Mouse (Mus musculus) stomach, embryonic 14.5 days (tissue): ENCODE results near the gene Cpa4. TPM values are rescaled to one million over a fixed set of nuclear protein-coding genes. Genes with fewer than 3 reads are reported as not detected.
A peak's percentile ranks its signal among the peaks of the same experiment; 100 is the strongest.

ENCODE experiments used
- ATAC-seq: fragments of 200-750 bp; cut with Nextera tagmentation; 2 replicates; pipeline ENCODE4 v1.8.0; 2017; ENCODE audit warnings: low read depth, moderate TSS enrichment; ENCODE audit not compliant: insufficient number of reproducible peaks, insufficient read depth, low FRiP score
- H3K27ac ChIP-seq: fragments of 300-500 bp; sonication (generic); 2 replicates; pipeline ENCODE4 v1.5.1; 2014; ENCODE audit warnings: mild to moderate bottlenecking, low read length, moderate library complexity, mixed read lengths
- H3K27me3 ChIP-seq: fragments of 300-500 bp; sonication (generic); 2 replicates; pipeline ENCODE4 v1.6.1; 2014; ENCODE audit warnings: low read length, control low read depth, mixed read lengths; ENCODE audit not compliant: control insufficient read depth, insufficient read depth
- H3K36me3 ChIP-seq: fragments of 300-500 bp; sonication (generic); 2 replicates; pipeline ENCODE4 v1.6.1; 2014; ENCODE audit warnings: mild to moderate bottlenecking, control low read depth, low read length, moderate library complexity, mixed read lengths; ENCODE audit not compliant: control insufficient read depth, insufficient read depth
- H3K4me1 ChIP-seq: fragments of 300-500 bp; sonication (generic); 2 replicates; pipeline ENCODE4 v1.6.1; 2014; ENCODE audit warnings: low read length, control low read depth, mixed read lengths; ENCODE audit not compliant: control insufficient read depth, insufficient read depth
- H3K4me2 ChIP-seq: fragments of 300-500 bp; sonication (generic); replicated peaks from 2 replicates; pipeline ENCODE4 v1.6.1; 2014; ENCODE audit warnings: low read depth, low read length, control low read depth
- H3K4me3 ChIP-seq: fragments of 300-500 bp; sonication (generic); 2 replicates; pipeline ENCODE4 v1.5.1; 2014; ENCODE audit warnings: low read depth, low read length, control low read depth
- H3K9ac ChIP-seq: fragments of 300-500 bp; sonication (generic); replicated peaks from 2 replicates; pipeline ENCODE4 v1.6.1; 2014; ENCODE audit warnings: low read depth, mild to moderate bottlenecking, control low read depth, low read length, moderate library complexity, mixed read lengths
- H3K9me3 ChIP-seq: fragments of 300-500 bp; sonication (generic); 2 replicates; pipeline ENCODE4 v1.6.1; 2016; ENCODE audit warnings: low read depth, low read length, control low read depth; ENCODE audit not compliant: control insufficient read depth
- WGBS: fragments of 180-500 bp; shearing (Covaris S2); extraction: QIAGEN DNeasy Blood & Tissue Kit; methylation state at CpG from one replicate; pipeline ENCODE4 v1.1.7; 2014; 5-methylcytosine and 5-hydroxymethylcytosine counted together
- polyA plus RNA-seq: library from polyadenylated mRNA; unstranded; fragments of >200 nt; fragmentation: Nextera tagmentation; extraction: Ambion mirVana; gene quantifications from 2 replicates; pipeline ENCODE4 v1.2.1, GENCODE M21; 2014

Cpa4 gene
- polyA plus RNA-seq, 1 experiment from 2014 or later, result 0.49 TPM

DNA sequence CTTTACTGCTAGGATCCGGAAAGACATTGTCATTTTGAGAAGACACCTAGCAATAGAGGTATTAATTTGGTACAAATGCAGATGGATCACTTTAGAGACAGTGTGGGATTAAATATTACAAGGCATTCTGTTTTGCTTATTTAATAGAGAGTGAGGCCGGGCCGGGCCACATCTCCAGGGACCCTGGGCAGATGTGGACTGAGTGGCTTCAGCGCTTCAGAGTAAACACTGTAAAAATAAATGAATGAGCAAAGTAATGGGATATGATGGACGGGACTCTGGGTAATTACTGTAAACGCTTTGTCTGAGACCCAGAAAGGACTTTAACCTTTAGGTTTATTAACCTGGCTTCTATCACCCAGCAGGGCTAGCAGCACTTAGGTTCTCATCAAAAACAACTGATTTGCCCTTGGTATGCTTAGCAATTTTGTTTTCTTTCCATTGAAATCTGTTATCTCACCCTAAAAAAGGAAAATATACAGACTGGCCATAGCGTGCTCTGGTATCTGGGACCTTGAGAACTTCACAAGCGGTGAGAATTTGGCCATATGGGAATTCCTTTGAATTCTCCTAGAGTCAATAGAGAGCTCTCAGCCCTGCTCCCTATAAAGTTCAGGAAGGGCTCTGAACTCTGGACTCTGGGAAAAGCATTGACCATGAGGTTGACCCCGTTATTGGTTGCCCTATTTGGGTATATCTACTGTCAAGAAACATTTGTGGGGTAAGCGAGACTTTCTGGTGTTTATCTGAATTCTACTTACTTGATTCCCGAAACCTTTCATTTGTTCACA, 27.0 kb upstream of the Cpa4 start, which contains the start of gene Cpa2:
TSS of gene Cpa2 (plus strand) at position 574 of the 791 bp plus-strand sequence.
- Histone ChIP-seq H3K9me3 (no peaks in the 10 kb centered on the region), H3K4me3 (no peak within 1 kb of the TSS), H3K4me1 (peaks cover 10% of the 10 kb centered on the region), H3K27ac (peak within 1 kb of the TSS; percentile 34; the same call in 1 of the 2 replicates), H3K4me2 (no peak within 1 kb of the TSS), H3K9ac (no peak within 1 kb of the TSS), H3K27me3 (no peaks in the 10 kb centered on the region), H3K36me3 (no peaks in the 10 kb centered on the region)
- no peak for ATAC-seq
- 57% methylated on average over 11 of the region's 11 CpGs for WGBS

DNA sequence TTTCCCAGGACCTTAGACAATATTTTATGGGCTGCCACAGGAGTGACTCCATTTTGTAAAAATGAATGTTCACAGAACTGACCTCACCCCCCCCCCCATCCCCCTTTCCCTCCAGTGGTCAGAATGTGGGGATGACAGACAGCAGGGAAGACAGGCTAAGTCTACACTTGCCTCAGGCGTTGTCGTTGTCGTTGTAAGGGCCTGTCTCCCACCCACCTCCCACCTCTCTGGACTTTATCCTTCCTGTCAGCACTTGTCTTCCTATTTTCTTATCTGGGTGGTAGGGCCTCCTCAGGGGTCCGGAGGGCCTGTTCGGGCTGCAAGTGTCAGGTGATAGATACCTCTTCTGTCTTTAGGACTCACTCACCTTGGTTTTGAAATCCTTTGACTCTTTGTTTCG, 25.9 kb upstream of the Cpa4 start:
- Histone ChIP-seq H3K9me3 (no peaks in the 10 kb centered on the region), H3K9ac (no peak overlapping the region), H3K27me3 (no peaks in the 10 kb centered on the region), H3K4me3 (no peak overlapping the region), H3K36me3 (no peaks in the 10 kb centered on the region), H3K4me1 (peaks cover 15% of the 10 kb centered on the region), H3K27ac (no peak overlapping the region), H3K4me2 (no peak overlapping the region)
- 51% methylated on average over 6 of the region's 6 CpGs for WGBS
- ATAC-seq, result no peak

DNA sequence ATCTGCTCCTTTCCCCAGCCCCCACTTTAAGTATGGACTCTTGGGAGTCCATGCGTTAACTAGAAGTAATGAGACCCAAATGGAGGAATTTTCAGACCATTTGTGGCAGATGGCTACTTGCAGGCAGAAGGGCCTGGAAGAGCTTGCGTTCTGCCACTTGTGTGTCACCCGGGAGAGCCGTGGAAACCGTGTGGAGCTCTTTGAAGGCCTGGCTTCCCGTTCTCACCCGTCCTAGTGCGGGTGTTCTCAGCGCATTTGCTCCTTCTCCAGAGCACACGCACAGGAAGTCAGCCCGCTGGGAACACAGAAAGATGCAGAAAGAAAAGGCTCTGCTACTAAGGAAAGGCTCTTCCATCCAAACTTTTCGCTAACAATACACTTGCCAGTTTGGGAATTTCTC, 25.1 kb upstream of the Cpa4 start:
- H3K4me2 ChIP-seq, result no peak overlapping the region
- peak overlapping the region; percentile 34; the same call in 1 of the 2 replicates for H3K27ac ChIP-seq
- no peak overlapping the region for H3K4me3 ChIP-seq
- H3K9ac ChIP-seq, result no peak overlapping the region
- no peaks in the 10 kb centered on the region for H3K27me3 ChIP-seq
- WGBS, result 54% methylated on average over 12 of the region's 12 CpGs
- H3K4me1 ChIP-seq, result peaks cover 20% of the 10 kb centered on the region
- no peak for ATAC-seq
- no peaks in the 10 kb centered on the region for H3K36me3 ChIP-seq
- no peaks in the 10 kb centered on the region for H3K9me3 ChIP-seq

DNA sequence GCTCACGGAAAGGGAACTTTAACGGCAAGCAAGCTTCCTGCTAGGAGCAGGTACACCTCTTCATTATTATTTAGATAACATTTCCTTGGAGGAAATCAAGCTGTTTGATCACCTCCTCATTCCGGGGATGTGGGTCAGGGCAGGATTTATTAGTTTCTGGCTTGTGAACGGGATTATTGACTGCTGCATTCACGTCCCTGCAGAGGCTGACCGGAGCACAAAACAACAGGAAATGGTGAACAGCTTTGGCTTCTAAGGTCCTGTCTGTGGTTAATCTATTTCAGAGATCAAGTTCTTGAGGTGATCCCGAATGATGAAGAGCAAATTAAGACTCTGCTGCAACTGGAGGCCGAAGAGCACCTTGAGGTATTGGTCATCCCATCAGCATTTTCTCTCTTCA, 24.3 kb upstream of the Cpa4 start:
- no peaks in the 10 kb centered on the region for H3K27me3 ChIP-seq
- no peak overlapping the region for H3K9ac ChIP-seq
- H3K36me3 ChIP-seq, result no peaks in the 10 kb centered on the region
- ATAC-seq, result no peak
- H3K9me3 ChIP-seq, result no peaks in the 10 kb centered on the region
- peaks cover 19% of the 10 kb centered on the region; the same call in 1 of the 2 replicates for H3K4me1 ChIP-seq
- no peak overlapping the region; the same call in 1 of the 2 replicates for H3K27ac ChIP-seq
- H3K4me3 ChIP-seq, result no peak overlapping the region
- H3K4me2 ChIP-seq, result peak overlapping the region; percentile 7; the same call in 1 of the 2 replicates
- 27% methylated on average over 8 of the region's 8 CpGs for WGBS

DNA sequence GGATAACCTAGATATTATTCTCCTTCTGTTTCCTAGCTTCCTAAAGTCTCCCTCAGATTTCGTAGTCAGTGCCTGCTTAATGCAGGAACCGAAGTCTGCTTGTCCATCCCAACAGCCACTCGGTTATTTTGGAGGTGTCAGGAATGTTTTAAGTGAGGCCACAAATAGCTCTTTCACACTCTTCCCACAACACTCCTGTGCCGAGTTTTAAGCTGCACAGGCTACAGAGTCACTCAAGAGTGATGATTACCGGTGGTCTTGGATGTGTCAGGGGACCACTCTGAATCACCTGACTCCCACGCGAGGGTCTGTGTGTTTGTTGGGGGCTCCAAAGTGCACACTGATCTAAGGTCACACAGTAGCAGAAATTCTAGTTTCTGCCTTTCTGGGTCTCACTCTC, 22.5 kb upstream of the Cpa4 start:
- no peaks in the 10 kb centered on the region for H3K9me3 ChIP-seq
- no peaks in the 10 kb centered on the region for H3K27me3 ChIP-seq
- H3K36me3 ChIP-seq, result no peaks in the 10 kb centered on the region
- ATAC-seq, result no peak
- H3K4me2 ChIP-seq, result no peak overlapping the region
- peaks cover 28% of the 10 kb centered on the region for H3K4me1 ChIP-seq
- H3K9ac ChIP-seq, result no peak overlapping the region
- 70% methylated on average over 7 of the region's 7 CpGs for whole genome bisulfite sequencing
- peak overlapping the region; percentile 2; the same call in 1 of the 2 replicates for H3K27ac ChIP-seq
- H3K4me3 ChIP-seq, result no peak overlapping the region

DNA sequence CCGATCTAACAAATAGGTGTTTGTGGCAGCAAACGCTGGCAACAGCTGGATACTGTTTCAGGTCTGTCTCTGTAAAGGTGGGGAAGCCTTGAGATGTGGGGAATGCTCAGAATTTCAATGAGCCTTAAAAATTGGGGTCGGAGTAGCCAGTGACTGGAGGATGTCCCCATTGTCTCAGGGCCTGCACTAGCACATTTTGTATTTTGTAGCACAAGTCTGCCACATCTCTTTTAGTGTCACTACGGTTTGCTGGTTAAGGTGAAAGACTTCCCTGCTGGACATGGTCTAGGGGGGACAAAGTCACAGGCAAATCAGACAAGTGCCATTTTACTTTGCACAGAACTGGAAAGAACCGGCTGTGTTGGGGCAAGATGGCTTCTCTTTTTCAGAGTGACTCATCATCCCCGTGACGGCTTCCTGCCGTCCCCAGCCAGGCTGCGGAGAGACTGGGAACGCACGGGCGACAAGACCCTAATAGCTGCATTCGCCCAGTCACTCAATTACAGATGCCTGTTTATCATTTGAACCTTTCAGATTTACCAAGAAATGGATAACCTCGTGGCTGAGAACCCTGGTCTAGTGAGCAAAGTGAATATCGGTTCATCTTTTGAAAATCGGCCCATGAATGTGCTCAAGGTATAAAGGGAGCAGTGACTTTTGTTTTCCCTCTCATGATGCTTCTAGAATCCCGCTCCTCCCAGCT, 21.4 kb upstream of the Cpa4 start:
- 12% methylated on average over 17 of the region's 17 CpGs for WGBS
- H3K4me2 ChIP-seq, result peak overlapping the region; percentile 39
- no peak overlapping the region for H3K9ac ChIP-seq
- no peaks in the 10 kb centered on the region for H3K27me3 ChIP-seq
- H3K4me3 ChIP-seq, result peak overlapping the region; percentile 9; the same call in 1 of the 2 replicates
- peaks cover 24% of the 10 kb centered on the region for H3K4me1 ChIP-seq
- peak overlapping the region; percentile 83 for H3K27ac ChIP-seq
- peak; percentile 63; the same call in 1 of the 2 replicates for ATAC-seq
- H3K9me3 ChIP-seq, result no peaks in the 10 kb centered on the region
- no peaks in the 10 kb centered on the region for H3K36me3 ChIP-seq

DNA sequence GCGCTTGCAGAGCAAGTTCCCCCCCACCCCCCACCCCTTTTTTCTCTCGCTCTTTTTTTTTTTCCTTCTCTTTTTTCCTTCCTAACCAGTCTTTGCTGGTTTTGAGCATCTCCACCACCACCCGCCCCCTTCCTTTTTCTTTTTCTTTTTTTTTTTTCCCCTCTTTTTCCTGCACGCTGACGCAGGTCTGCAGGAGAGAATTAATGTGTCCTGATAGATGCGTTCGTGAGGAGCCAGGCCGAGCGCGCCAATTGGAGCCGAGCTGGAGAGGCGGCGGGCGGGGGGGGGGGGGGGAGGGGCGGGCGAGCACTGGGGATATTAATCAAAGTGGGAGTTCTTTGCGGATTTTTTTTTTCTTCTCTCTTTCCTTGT, 20.9 kb upstream of the Cpa4 start:
- peak overlapping the region; percentile 9; the same call in 1 of the 2 replicates for H3K4me3 ChIP-seq
- H3K9ac ChIP-seq, result no peak overlapping the region
- peaks cover 24% of the 10 kb centered on the region for H3K4me1 ChIP-seq

DNA sequence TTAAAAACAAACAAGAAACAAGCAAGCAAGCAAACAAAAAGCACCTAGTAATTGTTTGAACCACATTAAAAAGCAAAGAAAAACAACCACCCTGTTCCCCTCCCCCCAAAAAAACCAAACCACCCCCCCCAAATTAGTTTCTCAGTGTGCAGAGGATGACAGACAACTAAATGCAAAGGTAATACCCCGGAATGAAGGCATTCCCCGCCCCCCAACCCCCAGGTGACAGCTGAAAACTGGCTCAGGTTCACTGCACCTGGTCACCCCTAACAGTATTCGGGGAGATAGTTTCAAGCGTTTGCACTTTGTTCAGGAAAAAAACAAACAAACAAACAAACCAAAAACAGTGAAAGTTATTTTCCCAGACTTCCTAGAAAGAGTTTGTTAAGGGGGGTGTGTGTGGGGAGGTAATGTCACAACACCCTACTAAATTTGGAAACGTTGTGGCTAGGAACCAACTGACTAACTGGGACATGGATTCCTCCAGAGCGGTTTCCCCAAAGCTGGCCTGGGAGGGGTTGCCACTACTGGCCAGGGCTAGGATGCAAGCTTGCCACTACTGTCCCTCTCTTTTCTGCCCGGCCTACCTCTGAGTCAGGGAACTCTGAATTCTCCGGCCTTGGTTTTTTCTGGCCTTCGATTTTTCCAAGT, 20.4 kb upstream of the Cpa4 start:
- Histone ChIP-seq H3K27ac (peak overlapping the region; percentile 83), H3K4me2 (peak overlapping the region; percentile 39), H3K9ac (no peak overlapping the region), H3K27me3 (no peaks in the 10 kb centered on the region), H3K36me3 (no peaks in the 10 kb centered on the region), H3K4me1 (peaks cover 24% of the 10 kb centered on the region), H3K9me3 (no peaks in the 10 kb centered on the region), H3K4me3 (no peak overlapping the region)
- WGBS, result 28% methylated on average over 9 of the region's 9 CpGs
- no peak for ATAC-seq

More for the DNA sequence above, 20.9 kb upstream of the Cpa4 start:
- WGBS, result 2% methylated on average over 17 of the region's 17 CpGs
- H3K36me3 ChIP-seq, result no peaks in the 10 kb centered on the region
- H3K27ac ChIP-seq, result peak overlapping the region; percentile 83
- no peak for ATAC-seq
- no peaks in the 10 kb centered on the region for H3K27me3 ChIP-seq
- no peaks in the 10 kb centered on the region for H3K9me3 ChIP-seq
- H3K4me2 ChIP-seq, result peak overlapping the region; percentile 39
